Mouse (Mus musculus) intestine, embryonic 15.5 days (tissue): ENCODE results near the gene Armc2. TPM values are rescaled to one million over a fixed set of nuclear protein-coding genes. Genes with fewer than 3 reads are reported as not detected.

Experiments used
- ATAC-seq: fragments of 200-750 bp; cut with Nextera tagmentation; 2 replicates; pipeline ENCODE4 v1.8.0; 2017; ENCODE audit warnings: moderate TSS enrichment, moderate library complexity
- H3K27ac ChIP-seq: fragments of 300-500 bp; sonication (generic); 2 replicates; pipeline ENCODE4 v1.5.1; 2015; ENCODE audit warnings: mild to moderate bottlenecking, inconsistent platforms
- H3K27me3 ChIP-seq: fragments of 300-500 bp; sonication (generic); replicated peaks from 2 replicates; pipeline ENCODE4 v1.6.1; 2015; ENCODE audit warnings: inconsistent platforms
- H3K36me3 ChIP-seq: fragments of 300-500 bp; sonication (generic); 2 replicates; pipeline ENCODE4 v1.6.1; 2015; ENCODE audit warnings: inconsistent platforms
- H3K4me1 ChIP-seq: fragments of 300-500 bp; sonication (generic); replicated peaks from 2 replicates; pipeline ENCODE4 v1.6.1; 2015; ENCODE audit warnings: inconsistent platforms
- H3K4me2 ChIP-seq: fragments of 300-500 bp; sonication (generic); replicated peaks from 2 replicates; pipeline ENCODE4 v1.6.1; 2015; ENCODE audit warnings: mild to moderate bottlenecking, inconsistent platforms
- H3K4me3 ChIP-seq: fragments of 300-500 bp; sonication (generic); replicated peaks from 2 replicates; pipeline ENCODE4 v1.5.1; 2015; ENCODE audit warnings: inconsistent platforms
- H3K9ac ChIP-seq: fragments of 300-500 bp; sonication (generic); 2 replicates; pipeline ENCODE4 v1.6.1; 2015; ENCODE audit warnings: inconsistent platforms
- H3K9me3 ChIP-seq: fragments of 300-500 bp; sonication (generic); 2 replicates; pipeline ENCODE4 v1.6.1; 2016; ENCODE audit warnings: inconsistent platforms
- WGBS: fragments of 180-500 bp; shearing (Covaris S2); methylation state at CpG from one replicate; pipeline ENCODE4 v1.1.7; 2015; 5-methylcytosine and 5-hydroxymethylcytosine counted together
- polyA plus RNA-seq: library from polyadenylated mRNA; unstranded; fragments of >200 nt; fragmentation: Nextera tagmentation; extraction: Ambion mirVana; gene quantifications from 2 replicates; pipeline ENCODE4 v1.2.1, GENCODE M21; 2015

The Armc2 gene
- 1.3 and 2.1 TPM in 2 replicates for polyA plus RNA-seq

GRCm38 (mm10) chr10:42018016-42018949, at the start of gene Armc2:
Gene Armc2 (minus strand): TSS chr10:42018442.
- Histone ChIP-seq H3K4me3 (peak within 1 kb of the TSS; percentile 45), H3K9me3 (no peaks in the 10 kb centered on the region), H3K9ac (peak within 1 kb of the TSS; percentile 45), H3K4me1 (0 out of 2 replicates have a peak, but pooled peaks cover 3% of the 10 kb centered on the region), H3K4me2 (peak within 1 kb of the TSS; percentile 66), H3K36me3 (no peaks in the 10 kb centered on the region), H3K27ac (no peak within 1 kb of the TSS), H3K27me3 (no peaks in the 10 kb centered on the region)
- ATAC-seq: peak; percentile 100
- 2% methylated on average over 58 of the region's 58 CpGs for WGBS

- Histone ChIP-seq H3K36me3 (no peaks in the 10 kb centered on the region), H3K27ac (no peak overlapping the region), H3K4me1 (no peaks in the 10 kb centered on the region), H3K4me2 (no peak overlapping the region), H3K4me3 (no peak overlapping the region), H3K27me3 (no peaks in the 10 kb centered on the region), H3K9ac (no peak overlapping the region), H3K9me3 (no peaks in the 10 kb centered on the region)
- peak; percentile 70; the same call in 1 of the 2 replicates for ATAC-seq
- WGBS: 35% methylated on average over 5 of the region's 5 CpGs
These were observed 46.2 kb upstream of the Armc2 start for GRCm38 (mm10) chr10:42064446-42064845.

- Histone ChIP-seq H3K36me3 (no peaks in the 10 kb centered on the region), H3K9me3 (no peaks in the 10 kb centered on the region), H3K27ac (no peak overlapping the region), H3K27me3 (no peaks in the 10 kb centered on the region), H3K4me2 (no peak overlapping the region), H3K9ac (no peak overlapping the region), H3K4me3 (no peak overlapping the region), H3K4me1 (0 out of 2 replicates have a peak, but pooled peaks cover 4% of the 10 kb centered on the region)
- 97% methylated on average over 8 of the region's 8 CpGs for WGBS
- no peak for ATAC-seq
These were observed 41.3 kb upstream of the Armc2 start for GRCm38 (mm10) chr10:42059522-42059921.

- Histone ChIP-seq H3K4me3 (no peak overlapping the region), H3K4me2 (no peak overlapping the region), H3K36me3 (no peaks in the 10 kb centered on the region), H3K27ac (no peak overlapping the region), H3K27me3 (no peaks in the 10 kb centered on the region), H3K9ac (no peak overlapping the region), H3K9me3 (no peaks in the 10 kb centered on the region), H3K4me1 (0 out of 2 replicates have a peak, but pooled peaks cover 4% of the 10 kb centered on the region)
- 74% methylated on average over 12 of the region's 12 CpGs for WGBS
- ATAC-seq: no peak
These were observed 39.5 kb upstream of the Armc2 start for GRCm38 (mm10) chr10:42057746-42058145.

- Histone ChIP-seq H3K27ac (no peak overlapping the region), H3K4me2 (peak overlapping the region; percentile 17; the same call in 1 of the 2 replicates), H3K4me3 (no peak overlapping the region), H3K27me3 (no peaks in the 10 kb centered on the region), H3K36me3 (no peaks in the 10 kb centered on the region), H3K9ac (no peak overlapping the region), H3K4me1 (0 out of 2 replicates have a peak, but pooled peaks cover 4% of the 10 kb centered on the region), H3K9me3 (no peaks in the 10 kb centered on the region)
- WGBS: 46% methylated on average over 11 of the region's 11 CpGs
- no peak for ATAC-seq
These were observed 39.0 kb upstream of the Armc2 start for GRCm38 (mm10) chr10:42057231-42057601.

- no peaks in the 10 kb centered on the region for H3K27me3 ChIP-seq
- 86% methylated on average over 18 of the region's 18 CpGs for WGBS
- ATAC-seq: no peak
These were observed 38.4 kb upstream of the Armc2 start for GRCm38 (mm10) chr10:42056486-42057230.

GRCm38 (mm10) chr10:42055224-42056165, 37.3 kb upstream of the Armc2 start:
- Histone ChIP-seq H3K36me3 (no peaks in the 10 kb centered on the region), H3K4me1 (0 out of 2 replicates have a peak, but pooled peaks cover 4% of the 10 kb centered on the region), H3K27ac (no peak overlapping the region), H3K9me3 (no peaks in the 10 kb centered on the region), H3K9ac (no peak overlapping the region), H3K27me3 (no peaks in the 10 kb centered on the region), H3K4me3 (no peak overlapping the region), H3K4me2 (peak overlapping the region; percentile 17; the same call in 1 of the 2 replicates)
- ATAC-seq: peak; percentile 74; the same call in 1 of the 2 replicates
- WGBS: 64% methylated on average over 29 of the region's 29 CpGs

More at GRCm38 (mm10) chr10:42056486-42057230, 38.4 kb upstream of the Armc2 start:
- Histone ChIP-seq H3K36me3 (no peaks in the 10 kb centered on the region), H3K4me1 (0 out of 2 replicates have a peak, but pooled peaks cover 4% of the 10 kb centered on the region), H3K9me3 (no peaks in the 10 kb centered on the region), H3K27ac (no peak overlapping the region), H3K4me2 (no peak overlapping the region), H3K4me3 (no peak overlapping the region), H3K9ac (no peak overlapping the region)

GRCm38 (mm10) chr10:42051069-42051468, 32.8 kb upstream of the Armc2 start:
- Histone ChIP-seq H3K4me3 (no peak overlapping the region), H3K4me1 (no peaks in the 10 kb centered on the region), H3K9me3 (no peaks in the 10 kb centered on the region), H3K9ac (no peak overlapping the region), H3K36me3 (no peaks in the 10 kb centered on the region), H3K27ac (no peak overlapping the region), H3K27me3 (no peaks in the 10 kb centered on the region), H3K4me2 (no peak overlapping the region)
- 0 out of 2 replicates have a peak, but pooled peaks have one; percentile 25 for ATAC-seq
- 68% methylated on average over 6 of the region's 6 CpGs for WGBS

GRCm38 (mm10) chr10:42048648-42049047, 30.4 kb upstream of the Armc2 start:
- H3K27ac ChIP-seq: no peak overlapping the region
- H3K9ac ChIP-seq: no peak overlapping the region
- H3K36me3 ChIP-seq: no peaks in the 10 kb centered on the region
- WGBS: 91% methylated on average over 8 of the region's 8 CpGs
- no peak overlapping the region for H3K4me2 ChIP-seq
- no peaks in the 10 kb centered on the region for H3K4me1 ChIP-seq
- H3K9me3 ChIP-seq: no peaks in the 10 kb centered on the region
- H3K27me3 ChIP-seq: no peaks in the 10 kb centered on the region
- ATAC-seq: no peak
- no peak overlapping the region for H3K4me3 ChIP-seq

GRCm38 (mm10) chr10:42044574-42044973, 26.3 kb upstream of the Armc2 start:
- Histone ChIP-seq H3K27me3 (no peaks in the 10 kb centered on the region), H3K9ac (no peak overlapping the region), H3K9me3 (no peaks in the 10 kb centered on the region), H3K4me2 (no peak overlapping the region), H3K27ac (no peak overlapping the region), H3K4me3 (no peak overlapping the region), H3K4me1 (no peaks in the 10 kb centered on the region; the same call in 1 of the 2 replicates), H3K36me3 (no peaks in the 10 kb centered on the region)
- no peak for ATAC-seq
- 77% methylated on average over 10 of the region's 10 CpGs for WGBS

- Histone ChIP-seq H3K36me3 (no peaks in the 10 kb centered on the region), H3K4me1 (no peaks in the 10 kb centered on the region; the same call in 1 of the 2 replicates), H3K4me3 (no peak overlapping the region), H3K9ac (no peak overlapping the region), H3K9me3 (no peaks in the 10 kb centered on the region), H3K4me2 (no peak overlapping the region), H3K27ac (no peak overlapping the region), H3K27me3 (no peaks in the 10 kb centered on the region)
- WGBS: 88% methylated on average over 3 of the region's 3 CpGs
- no peak for ATAC-seq
These were observed 25.1 kb upstream of the Armc2 start for GRCm38 (mm10) chr10:42043307-42043706.
